Mouse (Mus musculus): Measurements from ENCODE around the gene Cyp1a1. TPM values are rescaled to one million over a fixed set of nuclear protein-coding genes. Genes with fewer than 3 reads are reported as not detected.

Cyp1a1 gene
- total RNA-seq, 4 experiments from 2014 or later, result 0.12 to 0.36 (median 0.32) TPM; not detected in 1

- DNase-seq (ENCODE audit: low spot score in 2 of 2), result peak; percentile 90 to 95
Measured at GRCm38 (mm10) chr9:57655749-57656148, 32.0 kb upstream of the Cyp1a1 start.

DNA sequence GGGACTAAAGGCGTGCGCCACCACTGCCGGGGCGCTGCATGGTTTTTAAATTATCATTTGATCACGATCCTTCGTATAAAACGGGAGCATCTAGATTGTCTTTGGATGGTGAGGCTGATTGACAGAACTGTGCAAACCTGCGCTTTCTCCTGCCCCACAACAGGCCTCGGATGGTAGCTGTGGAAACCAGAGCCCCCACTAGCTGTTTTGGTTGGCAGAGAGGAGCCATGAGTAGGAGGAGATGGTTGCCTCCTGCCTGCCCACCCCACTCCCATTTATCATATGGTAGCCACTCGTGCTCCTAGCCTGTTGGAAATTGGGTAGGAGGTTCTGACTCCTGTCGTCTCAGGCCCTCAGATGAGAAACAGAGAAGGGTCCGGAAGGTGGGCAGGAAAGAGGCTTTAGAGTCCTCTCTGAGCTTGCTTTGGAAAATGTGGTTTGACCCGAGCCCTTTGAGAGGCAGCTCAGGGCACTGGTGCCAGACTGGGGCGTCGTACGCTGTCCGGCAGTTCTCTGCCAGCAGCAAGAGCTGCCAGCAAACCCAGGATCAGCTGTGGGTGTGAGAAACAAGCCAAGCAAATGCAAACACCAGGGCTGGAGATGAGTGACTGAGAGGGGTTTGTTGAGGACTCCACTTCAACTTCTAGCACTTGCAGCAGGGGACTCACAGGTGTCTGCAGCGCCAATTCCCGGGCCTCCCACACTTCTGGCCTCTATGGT, 30.9 kb upstream of the Cyp1a1 start:
- DNase-seq (ENCODE audit: low spot score in 2 of 2), result no peak

DNA sequence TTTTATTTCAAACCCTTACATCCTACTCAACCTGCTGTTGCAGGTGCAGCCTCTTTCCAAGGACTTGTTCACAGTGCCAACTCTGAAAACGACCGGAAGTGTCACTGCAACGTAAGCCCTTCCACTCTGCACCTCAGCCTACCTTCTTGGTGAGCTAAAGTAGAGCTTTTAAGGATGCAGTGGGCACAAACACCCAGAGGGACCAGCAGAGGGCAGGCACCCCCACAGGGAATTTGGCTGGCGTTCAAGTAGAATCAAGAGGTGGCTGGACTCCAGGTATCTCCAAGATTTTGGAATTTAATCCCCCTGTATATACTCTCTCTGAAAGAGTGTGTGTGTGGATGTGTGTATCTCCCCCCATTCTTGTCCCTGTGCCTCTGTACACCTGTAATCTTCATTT, 29.9 kb upstream of the Cyp1a1 start:
- DNase-seq (ENCODE audit: low spot score in 2 of 2), result no peak

GRCm38 (mm10) chr9:57658970-57659369, 28.8 kb upstream of the Cyp1a1 start:
- no peak for DNase-seq (ENCODE audit: low spot score in 2 of 2)

- peak; percentile 58 to 83 for DNase-seq (ENCODE audit: low spot score in 2 of 2)
Measured at GRCm38 (mm10) chr9:57659774-57660173, 28.0 kb upstream of the Cyp1a1 start.

DNA sequence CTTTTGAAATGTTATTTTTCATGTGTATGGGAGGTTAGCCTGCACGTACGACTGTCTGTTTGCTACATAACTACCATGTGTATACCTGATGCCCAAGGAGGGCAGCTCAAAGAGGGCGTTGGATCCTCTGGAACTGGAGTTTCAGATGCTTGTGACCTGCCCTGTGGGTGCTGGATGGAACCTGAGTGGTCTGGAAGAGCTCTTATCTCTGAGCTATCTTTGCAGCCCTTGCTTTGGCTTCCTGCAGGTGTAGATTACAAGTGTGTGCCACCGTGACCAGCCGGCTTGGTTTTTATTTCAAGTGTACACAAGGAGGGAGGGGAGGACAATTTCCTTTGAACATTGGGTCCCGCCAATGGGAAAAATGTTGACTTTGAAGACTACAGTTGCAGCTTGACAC, 27.2 kb upstream of the Cyp1a1 start:
- no peak for DNase-seq (ENCODE audit: low spot score in 2 of 2)

DNA sequence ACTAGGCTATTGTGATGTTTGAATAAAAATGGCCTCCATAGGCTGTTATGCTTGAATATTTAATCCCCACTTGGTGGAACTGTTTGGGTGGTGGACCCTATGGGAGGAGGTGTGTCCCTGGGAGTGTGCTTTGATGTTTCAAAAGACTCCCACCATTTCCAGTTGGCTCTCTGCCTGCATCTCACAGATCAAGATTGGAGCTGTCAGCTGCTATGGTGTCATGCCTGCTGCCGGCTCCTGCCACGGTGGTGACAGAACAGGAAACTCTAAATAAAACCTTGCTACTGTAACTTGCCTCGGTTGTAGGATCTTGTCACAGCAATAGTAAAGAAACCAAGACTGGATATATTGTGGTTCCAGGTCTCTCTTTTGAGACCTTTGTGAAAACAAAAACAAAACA, 26.2 kb upstream of the Cyp1a1 start:
- DNase-seq (ENCODE audit: low spot score in 2 of 2), result no peak

GRCm38 (mm10) chr9:57664616-57665015, 23.1 kb upstream of the Cyp1a1 start:
- no peak for DNase-seq (ENCODE audit: low spot score in 2 of 2)

- no peak for DNase-seq (ENCODE audit: low spot score in 2 of 2)
Measured at GRCm38 (mm10) chr9:57666536-57666935, 21.2 kb upstream of the Cyp1a1 start.

DNA sequence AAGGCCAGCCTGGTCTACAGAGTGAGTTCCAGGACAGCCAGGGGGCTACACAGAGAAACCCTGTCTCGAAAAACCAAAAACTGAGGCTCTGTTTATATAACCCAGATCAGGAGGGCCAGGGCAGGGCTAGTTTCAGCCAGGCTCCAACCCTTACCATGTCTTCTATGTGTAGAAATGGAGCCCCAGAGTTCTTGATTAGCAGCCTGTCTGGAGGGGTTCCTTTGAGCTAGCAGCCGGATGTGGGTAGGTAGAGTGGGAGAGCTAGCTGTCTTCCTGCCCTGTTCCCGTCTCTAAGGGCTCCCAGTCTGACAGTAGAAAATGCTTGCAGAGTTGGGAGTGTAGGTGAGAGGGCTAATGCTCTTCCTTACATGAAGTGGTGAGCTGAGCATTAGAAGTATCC, 20.6 kb upstream of the Cyp1a1 start:
- no peak for DNase-seq (ENCODE audit: low spot score in 2 of 2)

- DNase-seq (ENCODE audit: low spot score in 2 of 2), result no peak
Measured at GRCm38 (mm10) chr9:57667817-57668216, 19.9 kb upstream of the Cyp1a1 start.

DNA sequence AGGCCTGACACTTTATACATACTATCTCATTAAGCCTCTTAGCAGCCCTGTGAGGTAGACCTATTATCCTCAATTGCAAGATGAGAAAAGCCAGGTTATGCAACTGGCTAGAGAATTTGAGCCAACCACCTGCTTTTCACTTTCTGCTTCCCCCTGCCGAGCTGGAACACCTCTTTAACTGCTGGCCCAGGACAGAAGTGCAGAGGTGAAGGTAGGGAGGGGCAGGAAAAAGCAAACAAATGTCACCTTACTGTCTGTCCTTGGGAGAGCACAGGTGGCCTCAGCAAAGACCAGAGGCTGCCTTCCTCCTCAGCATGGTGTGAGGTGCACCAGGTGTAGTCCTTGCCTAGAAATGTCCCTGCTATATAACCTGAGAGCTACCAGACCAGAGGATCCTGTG, 19.5 kb upstream of the Cyp1a1 start:
- DNase-seq (ENCODE audit: low spot score in 2 of 2), result no peak

DNA sequence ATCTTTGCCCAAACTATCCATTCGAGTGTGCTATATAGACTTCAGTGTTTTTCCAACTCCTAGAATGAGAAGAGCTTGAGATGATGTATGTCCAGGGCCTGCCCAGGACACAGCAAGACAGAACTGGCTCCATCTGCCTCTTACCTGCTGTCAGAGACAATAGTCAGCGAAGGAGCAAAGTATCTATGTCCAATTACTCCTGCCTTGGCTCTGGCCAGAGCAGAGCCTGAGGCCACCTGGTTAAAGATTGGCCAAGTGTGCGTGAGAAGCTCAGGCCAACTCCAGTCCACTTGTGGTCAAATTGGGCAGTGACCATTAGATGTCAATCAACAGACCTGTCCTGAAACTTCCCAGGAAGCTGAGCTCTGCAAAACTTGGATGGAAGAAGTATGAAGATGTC, 18.2 kb upstream of the Cyp1a1 start:
- no peak for DNase-seq (ENCODE audit: low spot score in 2 of 2)

GRCm38 (mm10) chr9:57671037-57671436, 16.7 kb upstream of the Cyp1a1 start:
- DNase-seq (ENCODE audit: low spot score in 2 of 2), result no peak

DNA sequence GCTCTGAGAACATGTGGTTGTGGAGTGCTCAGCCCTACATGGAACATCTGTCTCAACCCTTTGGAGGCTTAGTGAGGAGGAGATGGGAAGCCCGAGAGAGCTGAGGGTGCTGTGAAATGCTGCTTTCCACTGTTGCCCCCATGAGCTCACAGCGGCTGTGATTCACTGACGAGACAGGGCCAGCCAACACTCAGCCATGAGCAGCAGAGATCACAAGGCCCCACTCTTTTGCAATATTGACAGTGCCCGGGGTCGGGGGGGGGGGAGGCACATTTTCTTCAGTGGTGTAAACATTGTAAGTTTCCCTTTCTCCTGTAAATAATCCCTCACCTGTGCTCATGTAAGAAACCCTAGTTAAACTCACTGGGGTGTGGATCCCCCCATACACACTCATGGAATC, 16.2 kb upstream of the Cyp1a1 start:
- DNase-seq (ENCODE audit: low spot score in 2 of 2), result no peak

DNA sequence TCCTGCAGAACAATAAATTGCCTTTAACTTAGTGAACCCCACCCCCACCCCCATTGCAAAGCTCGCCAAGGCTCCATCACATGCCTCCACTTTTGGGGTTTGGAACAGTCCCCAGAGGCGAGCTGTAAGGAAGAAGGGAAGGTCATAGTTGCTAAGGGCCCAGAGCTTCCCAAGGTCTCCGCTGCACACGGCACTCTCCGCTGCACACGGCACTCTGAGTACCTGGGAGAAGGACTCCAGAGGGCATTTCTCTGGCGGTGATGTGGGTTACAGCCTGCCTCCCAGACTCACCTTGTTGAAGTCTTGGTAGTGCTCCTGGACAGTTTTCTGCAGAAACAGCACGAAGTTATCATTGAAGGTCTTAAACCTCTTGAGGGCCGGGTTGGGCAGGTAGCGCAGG, 6.3 kb upstream of the Cyp1a1 start:
- no peak for DNase-seq (ENCODE audit: low spot score in 2 of 2)

DNA sequence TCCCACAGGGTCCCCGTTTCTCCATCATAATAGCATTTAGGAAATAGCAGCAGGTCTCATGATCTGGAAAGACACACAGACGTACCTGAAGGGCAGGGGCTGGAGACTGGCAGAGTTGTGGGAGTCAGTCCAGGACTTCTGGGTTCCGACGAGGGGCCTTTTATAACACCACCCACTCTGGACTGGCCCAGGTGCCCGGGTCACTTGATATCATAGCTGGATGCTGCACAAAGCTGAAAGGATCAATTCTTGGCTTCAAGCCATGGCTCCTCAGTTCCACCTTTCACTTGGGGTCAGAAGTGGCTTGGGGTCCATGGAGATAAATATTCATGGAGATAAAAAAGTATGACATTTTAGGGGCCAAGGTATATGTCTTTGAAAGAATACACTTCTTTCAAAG, 4.2 kb upstream of the Cyp1a1 start, which contains the start of gene Cyp1a2:
TSS of gene Cyp1a2 (minus strand) at position 184 of the 400 bp plus-strand sequence.
- DNase-seq (ENCODE audit: low spot score in 2 of 2), result no peak

GRCm38 (mm10) chr9:57686011-57686410, 1.7 kb upstream of the Cyp1a1 start:
- no peak for DNase-seq (ENCODE audit: low spot score in 2 of 2)

DNA sequence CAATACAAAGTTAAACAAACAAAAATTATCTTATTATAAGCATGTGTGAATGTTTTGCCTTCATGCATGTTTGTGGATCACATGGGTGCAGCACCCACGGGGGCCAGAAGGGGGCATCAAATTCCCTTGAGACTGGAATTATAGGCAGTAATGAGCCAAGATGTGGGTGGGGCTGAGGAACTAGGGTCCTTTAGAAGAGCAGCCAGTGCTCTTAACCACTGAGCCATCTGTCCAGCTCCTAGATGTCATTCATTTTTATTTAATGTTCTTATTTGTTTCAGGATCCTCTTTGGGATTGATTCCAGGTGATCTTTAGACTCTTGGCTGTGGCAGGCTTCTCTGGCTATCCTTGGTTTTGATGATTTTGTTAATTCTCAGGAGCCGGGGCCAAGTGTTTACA, 430 bp downstream of the Cyp1a1 start:
- no peak for DNase-seq (ENCODE audit: low spot score in 2 of 2)

- no peak for DNase-seq (ENCODE audit: low spot score in 2 of 2)
Measured at GRCm38 (mm10) chr9:57688606-57689005, 878 bp downstream of the Cyp1a1 start.

DNA sequence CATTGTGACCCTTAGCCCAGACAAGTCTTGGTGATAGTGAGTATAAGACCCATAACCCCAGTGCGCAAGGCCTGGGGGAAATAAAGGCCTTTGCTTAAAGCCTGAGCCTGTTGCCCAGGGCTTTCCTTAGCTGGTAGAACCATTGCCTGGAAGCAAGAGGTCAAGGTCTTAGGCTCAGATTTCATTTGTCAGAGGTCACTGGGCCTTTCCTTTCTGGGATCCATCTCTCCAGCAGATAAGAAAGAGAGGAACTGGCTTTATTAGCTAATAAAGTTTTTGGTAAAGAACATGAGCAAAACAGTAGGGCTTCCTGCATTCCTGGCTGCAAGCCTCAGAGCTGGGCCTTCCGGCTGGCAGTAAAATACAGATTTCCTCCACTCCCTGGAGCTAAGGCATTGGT, 6.4 kb downstream of the Cyp1a1 start:
- DNase-seq (ENCODE audit: low spot score in 2 of 2), result no peak

DNA sequence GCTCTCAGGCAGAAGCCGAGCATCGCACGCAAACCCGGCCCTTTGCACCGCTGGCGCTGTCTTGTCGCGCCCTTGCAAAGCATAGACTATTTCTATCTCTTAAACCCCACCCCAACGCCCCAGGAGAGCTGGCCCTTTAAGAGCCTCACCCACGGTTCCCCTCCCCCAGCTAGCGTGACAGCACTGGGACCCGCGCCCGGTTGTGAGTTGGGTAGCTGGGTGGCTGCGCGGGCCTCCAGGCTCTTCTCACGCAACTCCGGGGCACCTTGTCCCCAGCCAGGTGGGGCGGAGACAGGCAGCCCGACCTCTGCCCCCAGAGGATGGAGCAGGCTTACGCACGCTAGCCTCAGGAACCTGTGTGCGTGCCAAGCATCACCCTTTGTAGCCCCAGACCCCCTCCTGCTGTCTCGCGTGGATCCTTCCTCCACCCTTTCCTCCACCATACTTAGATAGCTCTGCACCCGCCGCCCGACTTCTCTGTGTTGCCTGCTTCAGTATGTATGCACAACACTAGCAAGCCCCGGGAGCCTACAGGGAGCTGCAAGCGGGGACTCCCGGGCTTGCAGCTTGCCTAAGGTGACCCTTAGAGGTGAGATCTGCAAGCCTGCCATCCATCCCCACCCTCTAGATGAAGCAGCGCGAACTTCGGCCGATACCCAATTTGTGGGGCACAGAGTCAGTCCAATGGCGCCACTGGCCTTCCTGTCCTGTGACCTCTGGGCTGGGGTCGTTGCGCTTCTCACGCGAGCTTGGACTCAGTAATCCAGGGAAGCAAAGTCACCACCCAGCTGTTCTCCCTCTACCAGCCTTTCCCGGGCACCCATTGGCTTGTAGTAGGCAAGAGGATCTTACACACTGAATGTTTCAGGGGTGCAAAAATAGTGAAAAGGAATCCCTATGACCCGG, 8.9 kb downstream of the Cyp1a1 start:
- peak; percentile 50 to 65 for DNase-seq (ENCODE audit: low spot score in 2 of 2)

GRCm38 (mm10) chr9:57697380-57697779, 9.7 kb downstream of the Cyp1a1 start:
- no peak for DNase-seq (ENCODE audit: low spot score in 2 of 2)

Measured in layer of hippocampus, adult 8-10 months (tissue).